Mouse (Mus musculus): ENCODE results near the gene Fgf18.

- TF ChIP-seq CTCF (IDR thresholded peaks at IDR 0.05 in 2 of 3, conservative IDR thresholded peaks at IDR 0.05 in 1 of 3; ENCODE audit: control insufficient read depth in 1 of 3, insufficient read depth in 1 of 3, low read depth in 2 of 3, low read length in 3 of 3, poor library complexity in 1 of 3, severe bottlenecking in 1 of 3) (no peak), SIN3A (IDR thresholded peaks at IDR 0.05; ENCODE audit: low read length) (no peak), TAL1 (IDR thresholded peaks at IDR 0.05; ENCODE audit: low read length) (no peak), ZC3H11A (IDR thresholded peaks at IDR 0.05; ENCODE audit: low read depth, low read length) (no peak), POLR2A (IDR thresholded peaks at IDR 0.05; ENCODE audit: control insufficient read depth in 1 of 2, insufficient read depth in 1 of 2, low read depth in 1 of 2, low read length in 2 of 2, poor library complexity in 1 of 2) (no peak), USF2 (IDR thresholded peaks at IDR 0.05; ENCODE audit: borderline replicate concordance in 1 of 2, insufficient read depth in 1 of 2, low read depth in 1 of 2, low read length in 2 of 2) (no peak)
Observed at GRCm38 (mm10) chr11:33070520-33070919, 76.7 kb downstream of the Fgf18 start.

Data from MEL (cell line).